Mouse (Mus musculus): ENCODE data around the gene Cyb561. TPM values are rescaled to one million over a fixed set of nuclear protein-coding genes. Genes with fewer than 3 reads are reported as not detected.

The Cyb561 gene
- polyA plus RNA-seq, 1 experiment from 2014 or later: 3.4 TPM

- ATAC-seq (replicated peaks; ENCODE audit: low FRiP score) (no peak), DNase-seq (ENCODE audit: low spot score) (no peak)
- Histone ChIP-seq H3K9ac (ENCODE audit: low read depth, low read length) (no peak overlapping the region), H3K4me3 (ENCODE audit: low read depth, low read length) (no peak overlapping the region), H3K27ac (ENCODE audit: low read depth, low read length) (no peak overlapping the region), H3K36me3 (ENCODE audit: control insufficient read depth, insufficient read depth, low read length) (no peaks in the 10 kb centered on the region), H3K9me3 (ENCODE audit: control insufficient read depth, low read length) (no peaks in the 10 kb centered on the region), H3K27me3 (replicated peaks; ENCODE audit: control insufficient read depth, insufficient read depth, low read length) (no peaks in the 10 kb centered on the region; the same call in none of the 2 replicates), H3K4me2 (no peak overlapping the region), H3K4me1 (replicated peaks; ENCODE audit: control insufficient read depth, insufficient read depth, low read length) (no peaks in the 10 kb centered on the region)
- 81% methylated on average over 8 of the region's 8 CpGs for WGBS
Observed at GRCm38 (mm10) chr11:105935496-105935895, 17.6 kb downstream of the Cyb561 start.

GRCm38 (mm10) chr11:105934816-105935215 lies 18.3 kb downstream of the Cyb561 start:
- no peak overlapping the region for H3K9ac ChIP-seq (ENCODE audit: low read depth, low read length)
- no peak for ATAC-seq (replicated peaks; ENCODE audit: low FRiP score)
- WGBS: 59% methylated on average over 6 of the region's 6 CpGs
- no peaks in the 10 kb centered on the region; the same call in none of the 2 replicates for H3K27me3 ChIP-seq (replicated peaks; ENCODE audit: control insufficient read depth, insufficient read depth, low read length)
- H3K9me3 ChIP-seq (ENCODE audit: control insufficient read depth, low read length): no peaks in the 10 kb centered on the region
- no peak overlapping the region for H3K4me3 ChIP-seq (ENCODE audit: low read depth, low read length)
- no peak for DNase-seq (ENCODE audit: low spot score)
- H3K27ac ChIP-seq (ENCODE audit: low read depth, low read length): no peak overlapping the region
- no peaks in the 10 kb centered on the region for H3K36me3 ChIP-seq (ENCODE audit: control insufficient read depth, insufficient read depth, low read length)
- no peaks in the 10 kb centered on the region for H3K4me1 ChIP-seq (replicated peaks; ENCODE audit: control insufficient read depth, insufficient read depth, low read length)
- no peak overlapping the region for H3K4me2 ChIP-seq

- no peaks in the 10 kb centered on the region for H3K9me3 ChIP-seq (ENCODE audit: control insufficient read depth, low read length)
- H3K4me2 ChIP-seq: no peak overlapping the region
- WGBS: 53% methylated on average over 5 of the region's 5 CpGs
Observed at GRCm38 (mm10) chr11:105934303-105934711, 18.8 kb downstream of the Cyb561 start.

GRCm38 (mm10) chr11:105933746-105934145 lies 19.4 kb downstream of the Cyb561 start:
- WGBS: 83% methylated on average over 8 of the region's 8 CpGs
- H3K36me3 ChIP-seq (ENCODE audit: control insufficient read depth, insufficient read depth, low read length): no peaks in the 10 kb centered on the region
- H3K4me3 ChIP-seq (ENCODE audit: low read depth, low read length): no peak overlapping the region
- H3K9ac ChIP-seq (ENCODE audit: low read depth, low read length): no peak overlapping the region
- no peak for DNase-seq (ENCODE audit: low spot score)
- H3K27me3 ChIP-seq (replicated peaks; ENCODE audit: control insufficient read depth, insufficient read depth, low read length): no peaks in the 10 kb centered on the region; the same call in none of the 2 replicates
- no peak for ATAC-seq (replicated peaks; ENCODE audit: low FRiP score)
- H3K9me3 ChIP-seq (ENCODE audit: control insufficient read depth, low read length): no peaks in the 10 kb centered on the region
- no peak overlapping the region for H3K27ac ChIP-seq (ENCODE audit: low read depth, low read length)
- no peak overlapping the region for H3K4me2 ChIP-seq
- no peaks in the 10 kb centered on the region for H3K4me1 ChIP-seq (replicated peaks; ENCODE audit: control insufficient read depth, insufficient read depth, low read length)

More at GRCm38 (mm10) chr11:105934303-105934711, 18.8 kb downstream of the Cyb561 start:
- DNase-seq (ENCODE audit: low spot score) (no peak), ATAC-seq (replicated peaks; ENCODE audit: low FRiP score) (no peak)
- no peak overlapping the region for H3K27ac ChIP-seq (ENCODE audit: low read depth, low read length)
- H3K4me1 ChIP-seq (replicated peaks; ENCODE audit: control insufficient read depth, insufficient read depth, low read length): no peaks in the 10 kb centered on the region
- no peaks in the 10 kb centered on the region for H3K36me3 ChIP-seq (ENCODE audit: control insufficient read depth, insufficient read depth, low read length)
- H3K9ac ChIP-seq (ENCODE audit: low read depth, low read length): no peak overlapping the region
- no peak overlapping the region for H3K4me3 ChIP-seq (ENCODE audit: low read depth, low read length)
- H3K27me3 ChIP-seq (replicated peaks; ENCODE audit: control insufficient read depth, insufficient read depth, low read length): no peaks in the 10 kb centered on the region; the same call in none of the 2 replicates

GRCm38 (mm10) chr11:105931380-105931779 lies 21.8 kb downstream of the Cyb561 start:
- no peaks in the 10 kb centered on the region for H3K36me3 ChIP-seq (ENCODE audit: control insufficient read depth, insufficient read depth, low read length)
- H3K27ac ChIP-seq (ENCODE audit: low read depth, low read length): no peak overlapping the region
- ATAC-seq (replicated peaks; ENCODE audit: low FRiP score) (no peak), DNase-seq (ENCODE audit: low spot score) (no peak)
- no peak overlapping the region for H3K4me2 ChIP-seq
- no peak overlapping the region for H3K4me3 ChIP-seq (ENCODE audit: low read depth, low read length)
- whole genome bisulfite sequencing: 77% methylated on average over 3 of the region's 3 CpGs
- H3K9me3 ChIP-seq (ENCODE audit: control insufficient read depth, low read length): no peaks in the 10 kb centered on the region
- H3K27me3 ChIP-seq (replicated peaks; ENCODE audit: control insufficient read depth, insufficient read depth, low read length): no peaks in the 10 kb centered on the region; the same call in 1 of the 2 replicates
- no peak overlapping the region for H3K9ac ChIP-seq (ENCODE audit: low read depth, low read length)
- H3K4me1 ChIP-seq (replicated peaks; ENCODE audit: control insufficient read depth, insufficient read depth, low read length): no peaks in the 10 kb centered on the region

GRCm38 (mm10) chr11:105928171-105928570 lies 25.0 kb downstream of the Cyb561 start:
- ATAC-seq (replicated peaks; ENCODE audit: low FRiP score) (no peak), DNase-seq (ENCODE audit: low spot score) (no peak)
- no peak overlapping the region for H3K9ac ChIP-seq (ENCODE audit: low read depth, low read length)
- H3K4me1 ChIP-seq (replicated peaks; ENCODE audit: control insufficient read depth, insufficient read depth, low read length): no peaks in the 10 kb centered on the region
- no peak overlapping the region for H3K4me2 ChIP-seq
- no peaks in the 10 kb centered on the region for H3K9me3 ChIP-seq (ENCODE audit: control insufficient read depth, low read length)
- WGBS: 71% methylated on average over 5 of the region's 5 CpGs
- no peak overlapping the region for H3K4me3 ChIP-seq (ENCODE audit: low read depth, low read length)
- no peaks in the 10 kb centered on the region for H3K36me3 ChIP-seq (ENCODE audit: control insufficient read depth, insufficient read depth, low read length)
- H3K27ac ChIP-seq (ENCODE audit: low read depth, low read length): no peak overlapping the region
- H3K27me3 ChIP-seq (replicated peaks; ENCODE audit: control insufficient read depth, insufficient read depth, low read length): no peaks in the 10 kb centered on the region; the same call in 1 of the 2 replicates

GRCm38 (mm10) chr11:105927065-105928030 lies 25.8 kb downstream of the Cyb561 start:
- no peak overlapping the region for H3K4me3 ChIP-seq (ENCODE audit: low read depth, low read length)
- no peaks in the 10 kb centered on the region for H3K9me3 ChIP-seq (ENCODE audit: control insufficient read depth, low read length)
- H3K27ac ChIP-seq (ENCODE audit: low read depth, low read length): no peak overlapping the region
- 0 out of 2 replicates have a peak, but pooled peaks cover 4% of the 10 kb centered on the region for H3K36me3 ChIP-seq (ENCODE audit: control insufficient read depth, insufficient read depth, low read length)
- H3K4me1 ChIP-seq (replicated peaks; ENCODE audit: control insufficient read depth, insufficient read depth, low read length): peaks cover under 1% of the 10 kb centered on the region; the same call in 1 of the 2 replicates
- 58% methylated on average over 14 of the region's 14 CpGs for WGBS
- DNase-seq (ENCODE audit: low spot score) (no peak), ATAC-seq (replicated peaks; ENCODE audit: low FRiP score) (peak; percentile 31; the same call in 1 of the 2 replicates)
- no peaks in the 10 kb centered on the region; the same call in 1 of the 2 replicates for H3K27me3 ChIP-seq (replicated peaks; ENCODE audit: control insufficient read depth, insufficient read depth, low read length)
- H3K4me2 ChIP-seq: no peak overlapping the region
- H3K9ac ChIP-seq (ENCODE audit: low read depth, low read length): no peak overlapping the region

GRCm38 (mm10) chr11:105922769-105923663 lies 30.1 kb downstream of the Cyb561 start:
- Histone ChIP-seq H3K4me3 (ENCODE audit: low read depth, low read length) (no peak overlapping the region), H3K9ac (ENCODE audit: low read depth, low read length) (no peak overlapping the region), H3K4me2 (no peak overlapping the region), H3K36me3 (ENCODE audit: control insufficient read depth, insufficient read depth, low read length) (0 out of 2 replicates have a peak, but pooled peaks cover 4% of the 10 kb centered on the region), H3K27me3 (replicated peaks; ENCODE audit: control insufficient read depth, insufficient read depth, low read length) (no peaks in the 10 kb centered on the region), H3K9me3 (ENCODE audit: control insufficient read depth, low read length) (no peaks in the 10 kb centered on the region), H3K4me1 (replicated peaks; ENCODE audit: control insufficient read depth, insufficient read depth, low read length) (peaks cover 10% of the 10 kb centered on the region), H3K27ac (ENCODE audit: low read depth, low read length) (no peak overlapping the region)
- DNase-seq (ENCODE audit: low spot score): no peak
- no peak for ATAC-seq (replicated peaks; ENCODE audit: low FRiP score)
- 86% methylated on average over 20 of the region's 20 CpGs for WGBS
